29 mouse cellular contexts compared by ENCODE assay signal in the genomic region with DNA sequence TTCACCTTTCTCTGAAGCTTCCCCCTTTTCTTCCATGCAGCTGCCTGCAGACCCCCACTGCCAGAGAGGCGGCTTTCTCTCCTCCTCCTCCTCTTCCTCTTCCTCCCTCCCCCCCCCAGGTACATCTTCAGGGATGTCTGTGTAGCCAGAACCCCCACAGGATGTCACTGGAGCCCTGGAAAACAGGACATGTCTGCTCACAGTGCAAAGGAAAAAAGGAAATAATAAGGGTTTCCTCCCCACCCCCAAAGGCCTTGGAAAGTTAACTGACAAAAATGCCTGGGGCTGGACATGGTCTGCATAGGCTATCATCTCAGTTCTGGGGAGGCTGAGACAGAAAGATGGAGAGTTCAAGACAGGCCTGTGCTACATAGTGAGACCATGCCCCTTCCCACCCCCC. TPM values are rescaled to one million over a fixed set of nuclear protein-coding genes. Genes with fewer than 3 reads are reported as not detected.
"Had no signal": no experiment of that assay in that cellular context is flagged by ENCODE, and none has a peak within 500 bp of the region (broad histone marks: within the 10 kb centered on the region; RNA-seq: fewer than 3 reads in every experiment).

No protein-coding gene starts in this region.

- ATAC-seq: hindbrain, embryonic 16.5 days; inflammation-experienced regulatory T-cells, adult 6 months; intestine, embryonic 15.5 days; intestine, postnatal 0 days; liver, postnatal 0 days had no signal

- H3K4me3 ChIP-seq: heart, embryonic 10.5 days; heart, embryonic 12.5 days; intestine, embryonic 15.5 days; left cerebral cortex, adult 2 months; limb, embryonic 10.5 days; limb, embryonic 12.5 days; liver, embryonic 13.5 days; liver, embryonic 15.5 days had no signal

- H3K27ac ChIP-seq: heart, embryonic 10.5 days; hindbrain, embryonic 14.5 days; intestine, embryonic 15.5 days; left cerebral cortex, adult 2 months; limb, embryonic 10.5 days; limb, embryonic 12.5 days; liver, embryonic 13.5 days; liver, embryonic 15.5 days had no signal

- DNase-seq: gastrocnemius, postnatal 25 days; heart, adult 18-20 months; heart, postnatal 10 days; heart, postnatal 4 days; kidney, adult 18-20 months; kidney, adult 8-10 months; kidney, postnatal 10 days; kidney, postnatal 25 days; kidney, postnatal 4 days; layer of hippocampus, adult 9-11 months; liver; liver, embryonic 13.5 days; liver, postnatal 0 days; lung, adult 2 months had no signal

RNA-seq across cellular contexts. Expression of a gene that starts 4.6 kb away (rescaled TPM):
- total RNA-seq: granulocyte monocyte progenitor cell, adult 5-6 weeks; layer of hippocampus, postnatal 25 days; left cerebral cortex, adult 2 months; left cerebral cortex, postnatal 14 days; left cerebral cortex, postnatal 36 days had no signal

RNA-seq across cellular contexts. Expression of a gene that starts 22.0 kb away (rescaled TPM):
- total RNA-seq: granulocyte monocyte progenitor cell, adult 5-6 weeks had no signal

RNA-seq across cellular contexts. Expression of a gene that starts 24.1 kb away (rescaled TPM):
- total RNA-seq: granulocyte monocyte progenitor cell, adult 5-6 weeks had no signal

RNA-seq across cellular contexts. Expression of a gene that starts 29.8 kb away (rescaled TPM):
- total RNA-seq: granulocyte monocyte progenitor cell, adult 5-6 weeks had no signal
